Comparison of ENCODE assay signal across 27 mouse cellular contexts in the genomic region with DNA sequence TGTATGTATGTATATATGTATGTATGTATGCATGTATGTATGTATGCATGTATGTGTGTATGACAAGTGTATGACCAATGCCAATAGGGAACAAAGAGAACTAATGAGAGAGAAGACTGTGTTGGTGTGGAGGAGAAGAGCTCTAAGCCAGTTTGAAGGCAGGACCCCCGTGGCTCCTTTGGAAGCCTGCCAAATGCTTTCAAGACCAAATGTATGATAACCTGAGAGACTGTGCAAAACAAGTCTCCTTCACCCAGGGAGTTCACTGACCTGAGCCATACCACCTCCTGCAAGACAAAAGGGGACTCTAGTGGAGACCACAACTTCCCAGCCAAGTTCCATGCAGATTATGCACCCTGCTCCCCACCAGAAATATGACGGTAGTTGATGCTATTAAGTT. TPM values are rescaled to one million over a fixed set of nuclear protein-coding genes. Genes with fewer than 3 reads are reported as not detected.
DNase-seq lines count a peak whose midpoint lies in the region; ATAC-seq and TF ChIP-seq lines count a peak whose summit lies in the region.
"Had no signal": no experiment of that assay in that cellular context is flagged by ENCODE, and none has a peak within 500 bp of the region (broad histone marks: within the 10 kb centered on the region; RNA-seq: fewer than 3 reads in every experiment).

No protein-coding gene starts in this region.

- H3K9ac ChIP-seq in forebrain, embryonic 14.5 days (ENCODE audit: low read length), result no peak overlapping the region
- no peak overlapping the region for H3K9ac ChIP-seq in forebrain, postnatal 0 days
- H3K9ac ChIP-seq in midbrain, embryonic 14.5 days (replicated peaks; ENCODE audit: low read length), result no peak overlapping the region
- no peak overlapping the region for H3K9ac ChIP-seq in midbrain, embryonic 15.5 days
- H3K9ac ChIP-seq: embryonic facial prominence, embryonic 15.5 days; forebrain, embryonic 12.5 days; hindbrain, embryonic 13.5 days; liver, embryonic 15.5 days; lung, embryonic 14.5 days; neural tube, embryonic 13.5 days; stomach, embryonic 15.5 days had no signal

- no peak overlapping the region for H3K4me2 ChIP-seq in forebrain, embryonic 14.5 days (ENCODE audit: low read length)
- no peak overlapping the region for H3K4me2 ChIP-seq in forebrain, postnatal 0 days (ENCODE audit: low read depth)
- H3K4me2 ChIP-seq in midbrain, embryonic 14.5 days (ENCODE audit: low read length), result no peak overlapping the region
- no peak overlapping the region for H3K4me2 ChIP-seq in midbrain, embryonic 15.5 days
- H3K4me2 ChIP-seq: embryonic facial prominence, embryonic 15.5 days; forebrain, embryonic 12.5 days; heart, embryonic 11.5 days; hindbrain, embryonic 13.5 days; liver, embryonic 15.5 days; lung, embryonic 14.5 days; neural tube, embryonic 13.5 days; stomach, embryonic 15.5 days had no signal

- H3K4me1 ChIP-seq in forebrain, embryonic 14.5 days (ENCODE audit: control insufficient read depth, insufficient read depth, low read length), result no peaks in the 10 kb centered on the region
- H3K4me1 ChIP-seq in forebrain, postnatal 0 days (ENCODE audit: insufficient read depth), result no peaks in the 10 kb centered on the region
- H3K4me1 ChIP-seq in midbrain, embryonic 14.5 days (ENCODE audit: control insufficient read depth, insufficient read depth, low read length), result no peaks in the 10 kb centered on the region
- no peaks in the 10 kb centered on the region for H3K4me1 ChIP-seq in midbrain, embryonic 15.5 days
- H3K4me1 ChIP-seq: embryonic facial prominence, embryonic 10.5 days; embryonic facial prominence, embryonic 15.5 days; hindbrain, embryonic 13.5 days; liver, embryonic 15.5 days; neural tube, embryonic 13.5 days; stomach, embryonic 15.5 days had no signal

- no peaks in the 10 kb centered on the region for H3K9me3 ChIP-seq in forebrain, embryonic 14.5 days (replicated peaks; ENCODE audit: control insufficient read depth, low read length)
- no peaks in the 10 kb centered on the region for H3K9me3 ChIP-seq in forebrain, postnatal 0 days (ENCODE audit: low read length)
- H3K9me3 ChIP-seq in midbrain, embryonic 14.5 days (ENCODE audit: control insufficient read depth, low read length), result no peaks in the 10 kb centered on the region
- H3K9me3 ChIP-seq in midbrain, embryonic 15.5 days, result no peaks in the 10 kb centered on the region
- H3K9me3 ChIP-seq: embryonic facial prominence, embryonic 10.5 days; embryonic facial prominence, embryonic 15.5 days; forebrain, embryonic 12.5 days; hindbrain, embryonic 13.5 days; liver, embryonic 15.5 days; neural tube, embryonic 13.5 days; stomach, embryonic 15.5 days had no signal

- H3K27me3 ChIP-seq in forebrain, embryonic 14.5 days (replicated peaks; ENCODE audit: control insufficient read depth, insufficient read depth, low read length), result no peaks in the 10 kb centered on the region
- H3K27me3 ChIP-seq in forebrain, postnatal 0 days (ENCODE audit: insufficient read depth, low read length), result no peaks in the 10 kb centered on the region
- no peaks in the 10 kb centered on the region for H3K27me3 ChIP-seq in midbrain, embryonic 14.5 days (ENCODE audit: control insufficient read depth, insufficient read depth, low read length)
- H3K27me3 ChIP-seq in midbrain, embryonic 15.5 days (replicated peaks), result no peaks in the 10 kb centered on the region
- H3K27me3 ChIP-seq: embryonic facial prominence, embryonic 15.5 days; forebrain, embryonic 12.5 days; hindbrain, embryonic 13.5 days; liver, embryonic 15.5 days; neural tube, embryonic 13.5 days; stomach, embryonic 15.5 days had no signal

- 49% methylated on average over 2 of the region's 2 CpGs for WGBS in forebrain, embryonic 14.5 days
- 34% methylated on average over 2 of the region's 2 CpGs for WGBS in forebrain, postnatal 0 days
- WGBS in midbrain, embryonic 14.5 days, result 74% methylated on average over 2 of the region's 2 CpGs
- WGBS in midbrain, embryonic 15.5 days, result 61% methylated on average over 2 of the region's 2 CpGs

- H3K27ac ChIP-seq in forebrain, embryonic 14.5 days (ENCODE audit: low read depth, low read length), result no peak overlapping the region
- H3K27ac ChIP-seq in forebrain, postnatal 0 days (ENCODE audit: low read depth, low read length), result no peak overlapping the region
- H3K27ac ChIP-seq in midbrain, embryonic 14.5 days (replicated peaks; ENCODE audit: low read depth, low read length), result no peak overlapping the region
- H3K27ac ChIP-seq in midbrain, embryonic 15.5 days, result no peak overlapping the region
- H3K27ac ChIP-seq: embryonic facial prominence, embryonic 10.5 days; embryonic facial prominence, embryonic 15.5 days; forebrain, embryonic 12.5 days; hindbrain, embryonic 13.5 days; liver, embryonic 15.5 days; neural tube, embryonic 13.5 days; stomach, embryonic 15.5 days had no signal

- no peak for TF ChIP-seq CTCF in forebrain, postnatal 0 days (IDR thresholded peaks at IDR 0.05; ENCODE audit: low read depth)
- no peak for TF ChIP-seq CTCF in brain, embryonic 14.5 days (IDR thresholded peaks at IDR 0.05; ENCODE audit: borderline replicate concordance, extremely low read depth, insufficient read depth, insufficient read length)

- TF ChIP-seq POLR2A in brain, embryonic 14.5 days (IDR thresholded peaks at IDR 0.05; ENCODE audit: borderline replicate concordance, extremely low read depth, insufficient read depth, insufficient read length, poor library complexity, severe bottlenecking), result no peak

- no peak overlapping the region for H3K4me3 ChIP-seq in forebrain, embryonic 14.5 days (ENCODE audit: low read depth, low read length)
- H3K4me3 ChIP-seq in forebrain, postnatal 0 days (ENCODE audit: low read depth, low read length), result no peak overlapping the region
- no peak overlapping the region for H3K4me3 ChIP-seq in midbrain, embryonic 14.5 days (replicated peaks; ENCODE audit: low read depth, low read length)
- H3K4me3 ChIP-seq in midbrain, embryonic 15.5 days, result no peak overlapping the region
- H3K4me3 ChIP-seq: embryonic facial prominence, embryonic 10.5 days; embryonic facial prominence, embryonic 15.5 days; forebrain, embryonic 12.5 days; hindbrain, embryonic 13.5 days; liver, embryonic 15.5 days; neural tube, embryonic 13.5 days; stomach, embryonic 15.5 days had no signal

- DNase-seq in forebrain, embryonic 14.5 days (ENCODE audit: low spot score), result peak; percentile 20
- DNase-seq in forebrain, postnatal 0 days, result no peak
- DNase-seq in midbrain, embryonic 14.5 days, result peak; percentile 46
- DNase-seq in brain, embryonic 14.5 days (ENCODE audit: low read depth), result peak; percentile 40
- DNase-seq in kidney, postnatal 10 days, result no peak
- DNase-seq: adrenal gland, postnatal 10 days; B cell, adult 2 months; cerebellum, adult 8-10 months; gastrocnemius, postnatal 14 days; heart, postnatal 36 days; kidney, adult 2 months; kidney, postnatal 4 days; layer of hippocampus, postnatal 36 days; lung, embryonic 14.5 days; lung, postnatal 14 days; right cerebral cortex, postnatal 14 days had no signal

- ATAC-seq in forebrain, embryonic 14.5 days, result no peak
- no peak for ATAC-seq in forebrain, postnatal 0 days
- ATAC-seq in midbrain, embryonic 14.5 days (ENCODE audit: low FRiP score, low TSS enrichment), result no peak
- no peak for ATAC-seq in midbrain, embryonic 15.5 days (replicated peaks)

- H3K36me3 ChIP-seq in forebrain, embryonic 14.5 days (ENCODE audit: control insufficient read depth, insufficient read depth, low read length), result no peaks in the 10 kb centered on the region
- H3K36me3 ChIP-seq in forebrain, postnatal 0 days (ENCODE audit: insufficient read depth), result no peaks in the 10 kb centered on the region
- H3K36me3 ChIP-seq in midbrain, embryonic 14.5 days (ENCODE audit: control insufficient read depth, insufficient read depth, low read length), result no peaks in the 10 kb centered on the region
- H3K36me3 ChIP-seq in midbrain, embryonic 15.5 days (replicated peaks), result no peaks in the 10 kb centered on the region
- H3K36me3 ChIP-seq: embryonic facial prominence, embryonic 10.5 days; embryonic facial prominence, embryonic 15.5 days; forebrain, embryonic 12.5 days; hindbrain, embryonic 13.5 days; liver, embryonic 15.5 days; neural tube, embryonic 13.5 days; stomach, embryonic 15.5 days had no signal

RNA-seq across cellular contexts. Expression of a gene that starts 52.5 kb away (rescaled TPM):
- 2.8 and 3.4 TPM in 2 replicates for polyA plus RNA-seq in forebrain, embryonic 14.5 days (2014; fragmentation: Nextera tagmentation; extraction: Ambion mirVana)
- 6.2 and 7.5 TPM in 2 replicates for total RNA-seq in forebrain, postnatal 0 days (2014; rRNA removed)
- 5.6 and 7.1 TPM in 2 replicates for polyA plus RNA-seq in forebrain, postnatal 0 days (2015; fragmentation: Nextera tagmentation; extraction: Ambion mirVana)
- 3.1 and 4.8 TPM in 2 replicates for polyA plus RNA-seq in midbrain, embryonic 14.5 days (2014; fragmentation: Nextera tagmentation; extraction: Ambion mirVana)
- polyA plus RNA-seq in midbrain, embryonic 15.5 days (2015; fragmentation: Nextera tagmentation; extraction: Ambion mirVana), result 5.1 and 5.8 TPM in 2 replicates
- polyA plus RNA-seq in brain, embryonic 14.5 days (2012; rRNA removed), result 2.8 and 5.5 TPM in 2 replicates
- total RNA-seq: granulocyte monocyte progenitor cell, adult 5-6 weeks; liver, adult 2 months had no signal

Comparison
In these comparisons a context has a peak if more than half of its experiments do, and no peak if none do; other contexts are left out.
1. DNase-seq: peak in forebrain, embryonic 14.5 days (single experiment), midbrain, embryonic 14.5 days (single experiment) and brain, embryonic 14.5 days (single experiment); none in forebrain, postnatal 0 days (single experiment) and kidney, postnatal 10 days (single experiment).